Mouse (Mus musculus) kidney, adult 11 months (tissue): ENCODE measurements around the gene Srrm3.
A peak's percentile ranks its signal among the peaks of the same experiment; 100 is the strongest.

Experiments used
- DNase-seq: peaks from one replicate; pipeline ENCODE4 v3.0.0; 2022

The Srrm3 gene

DNA sequence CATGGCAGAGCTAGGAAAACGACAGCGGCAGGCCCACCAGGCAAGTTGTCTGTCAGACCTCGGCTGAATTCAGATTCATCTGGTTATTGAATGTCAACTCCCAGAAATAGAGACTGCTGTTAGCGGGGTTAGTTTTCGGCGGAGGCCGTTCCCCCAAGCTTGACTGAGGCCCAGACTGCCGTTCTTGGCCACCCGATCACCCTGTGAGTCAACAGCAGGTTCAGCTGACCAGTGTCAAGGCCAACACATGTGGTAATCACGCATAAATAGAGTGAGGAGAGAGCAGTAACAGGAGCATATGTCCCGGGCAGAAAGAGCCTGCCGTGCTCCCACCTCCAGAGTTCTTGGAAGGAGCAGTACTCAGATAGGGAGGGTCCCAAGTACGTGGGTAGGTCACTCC lies 100.6 kb downstream of the Srrm3 start:
- DNase-seq = no peak

DNA sequence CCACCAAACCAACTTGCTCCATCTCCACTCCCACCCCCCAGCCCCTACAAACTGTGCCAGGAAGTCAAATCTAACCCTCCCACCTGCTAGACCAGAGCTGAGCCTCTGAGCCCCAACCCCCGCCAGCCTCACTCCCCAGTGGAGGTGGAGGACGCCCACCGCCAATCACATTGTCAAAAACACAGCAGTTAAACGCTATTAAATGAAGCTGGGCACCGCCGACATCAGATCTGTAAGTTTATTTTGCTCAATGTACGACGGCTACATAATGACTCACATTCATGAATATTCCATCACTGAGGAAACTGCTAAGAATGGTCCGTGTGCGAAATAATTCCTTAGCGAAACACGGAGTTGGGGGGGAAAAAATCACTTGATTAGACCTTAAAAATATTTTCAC lies 101.5 kb downstream of the Srrm3 start:
- no peak for DNase-seq

DNA sequence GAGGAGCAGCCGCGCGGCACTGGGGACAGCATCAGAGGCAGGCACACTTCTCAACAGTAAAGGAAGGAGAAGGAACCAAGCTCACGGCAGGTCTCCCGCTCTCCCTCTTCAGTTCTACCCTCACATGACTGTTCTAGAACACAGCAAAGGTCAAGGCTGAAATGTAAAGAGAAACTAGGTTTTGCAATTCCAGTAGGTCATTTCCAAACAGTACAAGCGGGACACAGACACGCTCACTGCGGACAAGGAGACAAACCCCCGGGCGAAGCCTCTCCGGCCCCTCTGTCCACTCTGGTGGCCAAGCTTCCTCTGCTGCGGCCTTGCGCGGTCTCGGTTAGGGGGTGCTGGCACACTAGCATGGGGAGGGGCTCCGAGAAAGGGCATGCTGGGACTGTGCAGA lies 102.3 kb downstream of the Srrm3 start:
- DNase-seq = no peak

DNA sequence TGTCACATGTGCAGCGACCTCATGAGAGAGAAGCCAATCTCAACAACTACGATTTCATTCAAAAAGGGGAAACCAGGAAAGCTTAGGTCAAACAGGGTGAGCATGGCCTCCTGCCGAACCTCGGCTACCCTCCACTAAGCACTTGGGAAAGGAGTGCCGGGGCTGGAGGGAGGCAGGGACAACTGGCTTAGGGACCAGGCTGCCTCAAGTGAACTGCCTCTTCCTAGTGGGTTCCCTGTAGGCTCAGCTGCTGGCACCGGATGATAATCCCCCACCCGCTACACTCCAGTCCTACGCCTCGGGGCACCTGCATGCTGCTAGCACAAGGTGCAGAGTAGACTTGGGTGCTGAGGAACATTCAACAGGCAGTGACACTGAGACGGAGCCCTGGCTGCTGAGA lies 103.0 kb downstream of the Srrm3 start:
- DNase-seq = no peak

DNA sequence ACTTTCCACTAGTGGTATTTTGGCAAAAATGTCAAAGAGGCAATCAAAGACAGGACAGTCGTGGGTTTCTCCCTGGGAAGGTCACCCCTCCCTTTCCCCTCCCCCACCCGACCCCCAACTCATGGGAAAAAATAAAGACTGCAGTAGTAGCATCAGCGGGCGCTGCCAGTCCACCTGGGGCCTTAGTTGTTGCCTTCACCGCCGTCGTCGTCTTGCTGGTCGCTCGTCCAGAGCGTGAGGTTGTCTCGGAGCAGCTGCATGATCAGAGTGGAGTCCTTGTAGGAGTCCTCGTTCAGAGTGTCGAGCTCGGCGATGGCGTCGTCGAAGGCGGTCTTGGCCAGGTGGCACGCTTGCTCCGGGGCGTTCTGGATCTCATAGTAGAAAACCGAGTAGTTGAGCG lies 104.1 kb downstream of the Srrm3 start:
- DNase-seq = no peak

DNA sequence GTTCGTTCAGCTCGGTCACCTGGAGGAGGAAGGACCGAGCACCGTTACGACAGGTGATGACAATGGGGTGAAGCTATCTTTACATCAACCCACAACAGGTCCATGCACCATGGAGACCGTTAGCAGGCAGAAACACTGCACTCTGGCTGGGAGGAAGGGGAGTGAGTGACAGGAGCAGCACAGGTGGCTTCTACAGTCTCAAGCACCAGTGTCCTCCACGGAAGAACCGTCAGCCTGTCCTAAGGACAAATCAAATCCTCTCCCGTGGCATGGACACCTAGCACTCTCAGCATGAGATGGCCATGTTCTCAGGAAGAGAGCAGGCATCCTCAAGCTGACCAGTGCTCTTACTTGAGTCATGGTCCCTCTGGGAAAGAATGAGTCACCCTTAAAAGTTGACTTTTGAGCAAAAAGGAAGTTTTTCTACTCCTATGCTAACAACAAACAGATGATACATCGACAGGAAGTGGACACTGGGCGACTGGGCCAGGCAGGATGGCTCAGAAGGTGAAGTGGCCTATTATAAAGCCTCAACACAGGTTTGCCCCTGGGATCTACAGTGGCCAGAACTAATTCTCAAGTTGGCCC lies 105.0 kb downstream of the Srrm3 start:
- DNase-seq = no peak

DNA sequence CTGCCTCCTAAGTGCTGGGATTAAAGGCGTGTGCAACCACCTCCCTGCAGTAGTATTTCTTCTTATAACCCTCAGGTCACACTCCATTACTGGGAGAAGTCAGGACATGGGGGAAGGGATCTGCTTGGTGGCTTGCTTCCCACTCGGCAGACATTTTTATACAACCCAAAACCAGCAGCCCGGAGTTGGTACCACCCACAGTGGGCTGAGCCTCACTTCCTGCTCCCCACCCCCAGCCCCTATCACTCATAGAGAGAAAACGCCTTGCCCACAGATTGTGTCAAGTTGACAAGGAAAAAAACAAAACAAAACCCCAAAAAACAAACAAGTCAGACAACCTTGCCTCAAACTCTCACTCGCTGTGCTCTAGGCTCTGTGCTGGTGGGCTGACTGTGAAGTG lies 106.5 kb downstream of the Srrm3 start:
- DNase-seq = no peak

DNA sequence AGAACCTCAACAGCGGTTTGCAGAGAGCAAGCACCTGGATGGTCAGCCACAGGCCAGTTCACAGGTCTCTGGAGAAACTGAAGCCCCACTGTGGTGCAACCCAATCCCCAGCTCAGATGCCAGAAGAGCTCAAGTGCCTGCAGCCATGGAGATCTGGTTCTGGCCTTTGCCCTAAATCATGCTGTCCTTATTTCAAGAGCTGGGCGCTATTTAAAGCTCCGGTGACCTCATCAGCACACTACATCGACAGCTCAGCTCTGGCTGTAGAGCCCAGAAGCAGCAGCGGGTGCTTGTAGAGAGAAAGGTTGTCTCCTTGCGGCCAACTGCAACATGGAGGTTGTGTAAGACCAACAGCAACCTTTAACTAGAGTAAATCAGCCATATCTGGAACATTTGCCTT lies 107.5 kb downstream of the Srrm3 start:
- DNase-seq = peak; percentile 35

DNA sequence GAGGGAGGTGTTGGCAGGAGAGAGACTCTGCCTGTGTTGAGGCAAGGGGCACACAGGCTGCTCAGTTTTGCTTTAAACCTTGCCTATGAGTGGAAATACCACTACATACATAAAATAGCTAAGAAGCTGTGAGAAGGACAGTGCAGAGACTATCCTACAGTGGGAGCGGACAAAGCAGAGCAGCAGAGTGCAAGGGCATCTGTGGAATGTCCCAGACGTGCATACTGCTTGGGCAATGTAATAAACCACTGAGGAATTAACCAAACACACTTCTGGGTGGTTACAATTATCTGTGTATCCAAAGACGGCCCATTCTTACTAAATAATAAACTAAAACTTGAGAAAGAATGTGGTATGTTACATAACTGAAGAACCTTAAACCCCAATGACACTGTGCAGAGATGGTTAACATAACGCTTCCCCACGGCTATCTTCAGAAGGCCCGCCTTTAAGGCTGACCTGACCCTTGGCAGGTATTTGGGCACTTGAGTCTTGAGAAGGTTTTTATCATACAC lies 109.4 kb downstream of the Srrm3 start:
- DNase-seq = no peak

DNA sequence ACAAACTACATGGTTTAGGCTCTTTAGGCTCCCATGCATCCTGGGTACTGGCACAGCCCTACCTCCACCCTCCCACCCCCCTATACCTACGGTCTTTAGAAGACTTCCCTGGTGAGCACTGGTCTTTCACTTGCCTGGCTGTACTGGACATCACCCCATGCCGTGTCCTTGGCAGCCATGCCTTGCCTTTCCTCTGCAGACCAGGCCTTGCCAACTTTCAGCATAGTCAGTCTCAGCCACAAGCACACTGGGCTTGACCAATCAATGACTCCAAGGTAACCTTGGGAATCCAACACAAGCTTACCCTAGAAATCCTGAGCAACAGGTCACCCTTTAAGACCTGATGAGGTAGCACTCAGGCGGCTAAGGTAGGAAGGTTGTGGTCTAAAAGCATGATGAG lies 109.9 kb downstream of the Srrm3 start:
- no peak for DNase-seq

DNA sequence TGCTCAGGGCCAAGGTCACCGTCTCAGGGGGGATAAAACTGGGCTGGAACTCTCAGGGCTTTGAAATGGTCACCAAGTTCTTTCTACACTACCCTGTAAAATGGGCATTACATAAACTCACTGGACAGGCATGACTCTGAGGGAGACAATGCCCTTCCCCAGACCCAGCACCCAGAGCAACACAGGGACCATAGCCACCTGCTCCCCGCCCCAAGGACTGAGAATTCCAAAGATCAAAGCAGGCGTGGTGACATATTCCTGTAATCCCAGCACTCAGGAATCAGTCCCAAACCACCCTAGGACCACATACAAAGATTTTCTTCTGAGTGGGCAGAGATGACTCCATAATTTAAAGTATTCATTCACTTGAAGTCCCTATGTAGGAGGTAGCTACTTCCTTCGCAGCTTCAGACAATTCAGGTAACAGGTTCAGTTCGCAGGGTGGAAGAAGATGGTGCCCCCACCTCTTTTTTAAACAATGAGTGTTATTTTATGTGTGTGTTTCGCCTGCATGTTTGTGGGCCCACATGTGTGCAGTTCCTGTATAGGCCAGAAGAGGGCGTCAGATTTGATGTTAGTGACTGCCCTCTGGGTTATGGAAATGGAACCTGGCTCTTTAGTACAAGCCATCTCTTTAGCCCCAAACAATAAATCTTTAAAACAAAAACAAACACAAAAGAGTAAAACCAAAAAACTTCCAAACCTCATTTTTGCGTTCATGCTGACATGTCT lies 110.8 kb downstream of the Srrm3 start:
- no peak for DNase-seq

DNA sequence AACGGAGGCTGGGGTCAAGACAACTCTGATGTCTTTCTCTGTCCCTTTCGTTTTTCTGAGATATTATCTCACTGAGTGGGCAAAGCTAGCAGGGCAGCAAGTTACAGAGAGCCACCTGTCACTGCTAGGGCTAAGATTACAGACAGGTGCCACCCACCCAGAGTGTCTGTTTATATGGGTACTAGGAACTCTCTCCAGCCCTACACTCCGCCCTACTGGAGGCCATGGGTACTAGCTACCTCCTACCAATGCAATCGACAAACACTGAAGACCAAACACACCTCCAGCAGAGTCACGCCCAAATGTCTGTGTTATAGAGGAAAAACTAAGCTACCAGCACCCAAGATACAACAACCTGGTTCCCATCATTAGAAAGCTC lies 111.4 kb downstream of the Srrm3 start:
- DNase-seq = no peak

DNA sequence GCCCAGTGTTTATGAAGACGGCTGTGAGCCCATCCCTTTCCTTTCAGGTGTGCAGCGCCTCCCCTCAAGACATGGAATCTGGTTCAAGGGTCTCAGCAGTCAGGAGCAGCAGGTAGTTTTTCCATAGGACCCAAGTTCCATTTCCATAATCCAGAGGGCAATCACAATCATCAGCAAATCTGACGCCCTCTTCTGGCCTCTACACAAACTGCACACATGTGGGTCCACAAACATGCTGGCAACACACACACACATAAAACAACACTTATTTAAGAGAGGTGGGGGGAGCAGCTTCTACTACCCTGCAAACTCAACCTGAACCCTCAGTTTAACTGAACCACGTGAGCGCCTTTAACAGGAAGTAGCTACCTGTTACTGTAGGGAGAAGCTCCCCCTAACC lies 111.9 kb downstream of the Srrm3 start:
- DNase-seq = no peak

DNA sequence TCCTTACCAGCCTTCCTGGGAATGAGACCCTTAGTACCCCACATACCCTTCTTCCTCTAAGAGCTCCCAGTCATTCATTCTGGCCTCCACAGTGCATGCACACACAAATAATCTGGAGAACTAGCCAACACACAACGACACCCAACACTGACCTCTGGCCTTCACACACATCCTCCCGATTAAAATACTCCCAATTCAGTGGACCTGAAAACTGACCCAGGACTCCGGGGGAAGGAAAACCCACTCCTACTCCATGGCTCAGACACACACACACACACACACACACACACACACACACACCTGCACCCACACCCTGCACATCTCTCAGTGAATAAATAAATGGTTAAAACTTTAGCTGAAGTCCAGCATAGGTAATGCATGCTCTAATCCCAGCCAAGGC lies 113.2 kb downstream of the Srrm3 start:
- DNase-seq = peak; percentile 49

DNA sequence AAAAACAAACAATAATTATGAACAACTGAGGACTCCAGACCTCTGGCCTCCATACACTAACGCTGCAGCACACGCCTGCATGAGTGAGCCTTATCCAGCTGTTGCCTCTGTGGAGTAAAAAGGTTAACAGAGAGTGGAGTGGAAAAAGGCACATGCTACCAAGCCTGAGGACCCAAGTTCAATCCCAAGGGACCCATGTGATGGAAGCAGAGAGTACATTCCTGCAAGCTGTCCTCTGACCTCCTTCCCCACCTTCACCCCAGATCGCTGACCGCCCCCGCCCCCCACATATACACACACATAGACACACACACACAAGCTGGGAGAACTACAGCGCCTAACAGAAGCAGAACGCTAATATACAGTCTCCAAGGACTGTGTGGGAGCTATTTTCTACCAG lies 117.2 kb downstream of the Srrm3 start:
- DNase-seq = no peak
